Mouse (Mus musculus): Measurements from ENCODE around the gene Gm973.

Gene Gm973

GRCm38 (mm10) chr1:59542231-59542630 lies 26.2 kb downstream of the Gm973 start:
- DNase-seq (ENCODE audit: low read depth), result no peak

GRCm38 (mm10) chr1:59543911-59544310 lies 27.8 kb downstream of the Gm973 start:
- DNase-seq (ENCODE audit: low read depth), result no peak

GRCm38 (mm10) chr1:59548486-59548885 lies 32.4 kb downstream of the Gm973 start:
- no peak for DNase-seq (ENCODE audit: low read depth)

GRCm38 (mm10) chr1:59549036-59549675 lies 33.1 kb downstream of the Gm973 start:
- no peak for DNase-seq (ENCODE audit: low read depth)

GRCm38 (mm10) chr1:59550227-59550626 lies 34.2 kb downstream of the Gm973 start:
- DNase-seq (ENCODE audit: low read depth), result no peak

GRCm38 (mm10) chr1:59550996-59551395 lies 34.9 kb downstream of the Gm973 start:
- DNase-seq (ENCODE audit: low read depth), result no peak

GRCm38 (mm10) chr1:59553708-59554107 lies 37.6 kb downstream of the Gm973 start:
- no peak for DNase-seq (ENCODE audit: low read depth)

GRCm38 (mm10) chr1:59563581-59563980 lies 47.5 kb downstream of the Gm973 start:
- DNase-seq (ENCODE audit: low read depth), result no peak

- peak; percentile 4 for DNase-seq (ENCODE audit: low read depth)
These were observed 49.7 kb downstream of the Gm973 start for GRCm38 (mm10) chr1:59565804-59566203.

GRCm38 (mm10) chr1:59566281-59566680 lies 50.2 kb downstream of the Gm973 start:
- no peak for DNase-seq (ENCODE audit: low read depth)

- DNase-seq (ENCODE audit: low read depth), result no peak
These were observed 50.9 kb downstream of the Gm973 start for GRCm38 (mm10) chr1:59566926-59567325.

GRCm38 (mm10) chr1:59567521-59567920 lies 51.5 kb downstream of the Gm973 start:
- DNase-seq (ENCODE audit: low read depth), result no peak

- DNase-seq (ENCODE audit: low read depth), result peak; percentile 15
These were observed 52.2 kb downstream of the Gm973 start for GRCm38 (mm10) chr1:59568283-59568682.

- DNase-seq (ENCODE audit: low read depth), result no peak
These were observed 53.2 kb downstream of the Gm973 start for GRCm38 (mm10) chr1:59569301-59569700.

- no peak for DNase-seq (ENCODE audit: low read depth)
These were observed 54.7 kb downstream of the Gm973 start for GRCm38 (mm10) chr1:59570767-59571166.

- DNase-seq (ENCODE audit: low read depth), result no peak
These were observed 55.4 kb downstream of the Gm973 start for GRCm38 (mm10) chr1:59571502-59571901.

- DNase-seq (ENCODE audit: low read depth), result no peak
These were observed 57.8 kb downstream of the Gm973 start for GRCm38 (mm10) chr1:59573843-59574242.

GRCm38 (mm10) chr1:59574262-59575187 lies 58.5 kb downstream of the Gm973 start:
- DNase-seq (ENCODE audit: low read depth), result no peak

GRCm38 (mm10) chr1:59578770-59579169 lies 62.7 kb downstream of the Gm973 start:
- no peak for DNase-seq (ENCODE audit: low read depth)

- DNase-seq (ENCODE audit: low read depth), result no peak
These were observed 63.3 kb downstream of the Gm973 start for GRCm38 (mm10) chr1:59579327-59579726.

GRCm38 (mm10) chr1:59580131-59580751 lies 64.2 kb downstream of the Gm973 start:
- DNase-seq (ENCODE audit: low read depth), result no peak

GRCm38 (mm10) chr1:59580880-59581279 lies 64.8 kb downstream of the Gm973 start:
- DNase-seq (ENCODE audit: low read depth), result no peak
